Mouse (Mus musculus) lung, postnatal 0 days (tissue): Measurements from ENCODE around the gene Mfng.

ENCODE experiments used
- CTCF ChIP-seq: IDR thresholded peaks from 2 replicates; pipeline ENCODE4 v1.5.1; 2016; ENCODE audit warnings: antibody characterized with exemption, mild to moderate bottlenecking
- EP300 ChIP-seq: IDR thresholded peaks from 2 replicates; pipeline ENCODE4 v1.6.1; 2016; ENCODE audit warnings: antibody characterized with exemption, mild to moderate bottlenecking, control low read depth

GRCm38 (mm10) chr15:78710634-78711033 is 62.6 kb downstream of the Mfng start:
- TF ChIP-seq CTCF (no peak), EP300 (no peak)
